Mouse (Mus musculus) brain, embryonic 18.5 days (tissue): Measurements from ENCODE around the gene Zdhhc19.

Source experiments
- DNase-seq: peaks from one replicate; pipeline ENCODE4 v3.0.0-alpha.2; 2012; ENCODE audit warnings: low read depth, low spot score

The Zdhhc19 gene

GRCm38 (mm10) chr16:32608712-32609400 lies 112.8 kb downstream of the Zdhhc19 start, which contains the start of gene Tfrc:
Gene Tfrc (plus strand): TSS chr16:32608920.
- peak; percentile 95 for DNase-seq

DNA sequence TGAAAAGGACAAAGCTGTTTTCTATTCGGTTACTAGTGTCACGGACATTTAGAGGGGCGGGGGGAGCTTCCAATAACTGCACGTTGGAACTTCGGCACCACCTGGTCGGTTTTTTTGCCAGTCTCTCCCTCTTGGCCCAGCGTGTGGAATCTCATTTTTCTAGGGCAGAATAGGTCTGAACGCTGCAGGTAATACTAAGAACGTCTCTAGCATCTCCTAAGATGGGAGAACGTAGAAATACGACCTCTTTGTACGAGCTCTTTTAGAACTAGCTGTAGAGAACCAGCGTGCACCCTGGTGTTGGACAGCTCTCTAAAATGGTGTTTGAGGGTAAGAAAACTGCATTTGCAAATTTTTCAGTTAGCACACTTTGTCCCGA lies 113.3 kb downstream of the Zdhhc19 start:
- DNase-seq = no peak

DNA sequence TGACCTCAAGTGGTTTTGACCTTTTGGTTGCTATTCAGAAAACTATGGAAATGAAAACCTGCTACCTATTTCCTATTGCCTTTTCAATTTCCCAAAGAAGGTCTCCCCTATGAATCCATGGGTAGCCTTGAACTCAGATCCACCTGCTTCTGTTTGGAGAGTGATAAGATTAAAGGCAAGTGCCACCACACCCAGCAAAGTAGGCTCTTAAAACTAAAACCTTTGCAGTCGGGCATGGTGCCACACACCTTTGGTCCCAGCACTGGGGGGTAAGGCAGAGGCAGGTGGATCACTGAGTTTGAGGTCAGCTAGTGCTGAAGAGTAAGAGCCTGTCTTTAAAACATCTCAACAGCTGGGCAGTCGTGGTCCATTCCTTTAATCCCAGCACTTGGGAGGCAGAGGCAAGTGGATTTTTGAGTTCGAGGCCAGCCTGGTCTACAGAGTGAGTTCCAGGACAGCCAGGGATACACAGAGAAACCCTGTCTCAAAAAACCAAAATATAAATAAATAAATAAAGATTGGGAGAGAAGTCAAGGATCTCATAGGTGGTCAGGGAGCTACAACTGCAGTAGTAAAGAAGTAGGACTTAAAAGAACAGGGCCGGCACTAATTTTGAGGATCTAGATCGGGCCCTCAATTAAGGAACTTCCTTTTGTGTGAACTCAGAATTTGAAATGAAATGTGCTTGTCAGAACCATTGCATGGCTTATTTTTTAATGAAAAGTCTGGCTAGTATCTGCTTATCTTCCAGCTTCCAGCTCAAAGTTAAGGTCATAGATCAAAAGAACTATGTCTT lies 114.6 kb downstream of the Zdhhc19 start:
- no peak for DNase-seq
